Mouse (Mus musculus): ENCODE data around the gene Dcaf4.

Dcaf4 gene

DNA sequence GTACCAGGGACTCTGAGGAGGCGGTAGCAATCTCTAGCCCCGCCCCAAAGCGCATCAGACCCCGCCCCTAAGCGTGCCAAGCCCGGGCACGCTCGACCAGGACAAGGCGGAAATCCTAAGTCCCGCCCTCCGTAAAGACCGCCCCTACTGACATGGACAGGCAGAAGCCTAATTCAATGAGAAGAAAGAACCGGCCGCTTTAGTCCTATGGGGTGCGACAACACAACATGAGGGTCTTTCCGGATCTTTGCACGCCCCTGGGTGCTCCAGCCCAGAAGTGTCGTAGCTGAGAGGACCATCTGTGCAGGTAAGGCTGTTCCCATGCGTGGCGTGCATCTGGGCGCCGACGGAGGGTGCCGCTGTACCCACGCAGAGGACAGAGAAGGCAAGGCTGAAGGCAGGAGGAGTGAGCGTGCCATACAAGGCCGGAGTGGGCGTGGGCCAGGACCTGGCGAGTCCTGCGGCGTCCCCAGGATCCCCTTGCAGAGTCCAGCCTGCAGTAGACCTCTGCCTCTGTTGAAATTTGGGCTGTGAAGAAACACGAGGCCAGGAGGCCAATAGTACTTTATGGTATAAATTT lies at the start of gene Dcaf4:
Gene Dcaf4 (plus strand): TSS at position 156 of the 580 bp plus-strand sequence.
- peak; percentile 98 for DNase-seq

DNA sequence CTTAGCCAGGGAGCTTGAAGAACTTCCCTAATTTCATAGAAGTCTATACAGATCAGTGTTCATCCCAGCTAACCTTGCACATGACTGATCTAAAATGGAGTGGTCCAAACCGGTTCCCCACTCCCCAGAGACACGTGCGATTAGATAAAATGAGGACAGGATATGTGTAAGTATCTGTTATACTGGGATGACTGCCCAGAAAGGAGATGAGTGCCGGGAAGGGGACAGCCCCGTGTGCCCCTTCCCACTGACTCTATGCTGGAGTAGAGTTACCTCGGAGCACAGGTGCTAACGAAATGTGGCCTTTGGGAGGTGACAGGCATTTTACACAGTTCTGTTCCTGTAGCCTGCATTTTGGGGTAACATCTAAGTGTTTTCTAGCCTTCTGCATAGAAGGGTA lies 48.5 kb upstream of the Dcaf4 start:
- DNase-seq: no peak

DNA sequence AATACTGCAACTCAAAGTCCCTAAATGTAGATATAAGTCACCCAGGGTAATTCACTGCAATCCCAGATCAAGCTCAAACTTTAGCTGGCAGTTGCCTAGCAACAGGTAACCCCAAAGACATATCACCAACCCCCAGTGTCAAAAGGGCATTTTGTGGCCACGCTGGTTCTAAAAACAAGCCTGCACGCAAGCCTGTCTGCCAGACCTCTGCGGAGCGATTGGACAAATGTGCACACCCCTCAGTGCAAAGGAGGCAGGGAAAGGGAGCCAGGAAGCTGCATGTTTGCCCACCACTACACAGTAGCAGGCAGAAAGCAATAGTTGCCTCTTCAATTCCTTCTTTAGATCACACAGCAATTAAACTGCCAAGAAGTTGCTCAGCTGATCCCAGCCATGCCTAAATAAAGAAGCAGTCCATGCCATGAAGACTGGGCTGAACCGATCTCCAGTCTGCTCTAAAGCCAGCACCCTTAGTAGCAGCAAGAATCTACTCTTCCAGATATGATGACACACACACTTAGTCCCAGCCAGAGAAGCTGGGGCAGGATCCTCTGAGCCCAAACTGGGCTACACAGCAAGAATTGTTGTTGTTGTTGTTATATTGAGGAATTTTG lies 46.2 kb upstream of the Dcaf4 start:
- no peak for DNase-seq

DNA sequence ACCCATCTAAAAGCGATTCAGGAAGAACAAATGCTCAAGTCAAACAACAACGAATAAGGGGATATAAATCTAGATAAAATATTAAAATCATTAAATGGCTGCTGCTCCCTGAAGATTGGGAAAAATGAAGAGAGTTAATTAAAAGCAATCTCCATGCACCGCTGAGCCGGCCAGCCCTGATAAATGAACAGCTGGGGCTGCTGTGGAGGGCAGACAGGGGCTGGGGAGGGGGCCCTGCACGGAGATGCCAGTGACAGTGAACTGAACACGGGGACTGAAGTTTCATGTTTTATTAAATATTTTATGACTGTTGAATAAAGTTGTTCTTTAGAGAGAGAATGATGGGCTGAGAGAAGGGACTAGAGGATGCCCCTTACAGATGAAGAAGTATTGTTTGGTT lies 44.8 kb upstream of the Dcaf4 start:
- DNase-seq: no peak

DNA sequence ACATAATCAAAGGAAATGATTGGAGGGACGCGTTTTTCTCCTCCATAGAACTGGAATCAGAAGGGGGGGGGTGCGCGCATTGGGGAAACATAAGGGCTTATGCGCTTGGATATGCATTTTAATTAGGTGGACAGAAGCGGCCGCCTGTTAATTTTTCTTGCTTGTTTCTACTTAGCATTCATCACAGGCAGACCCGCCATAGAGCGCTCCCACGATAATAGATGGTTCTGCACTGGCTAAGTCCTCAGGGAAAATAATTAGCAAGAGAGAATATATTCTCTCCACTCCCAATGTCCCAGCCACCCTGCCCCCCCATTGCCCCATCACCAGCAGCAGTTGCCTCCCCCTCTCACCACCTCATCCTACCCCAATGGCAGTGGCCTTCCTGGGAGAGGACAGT lies 44.0 kb upstream of the Dcaf4 start:
- DNase-seq: peak; percentile 24

DNA sequence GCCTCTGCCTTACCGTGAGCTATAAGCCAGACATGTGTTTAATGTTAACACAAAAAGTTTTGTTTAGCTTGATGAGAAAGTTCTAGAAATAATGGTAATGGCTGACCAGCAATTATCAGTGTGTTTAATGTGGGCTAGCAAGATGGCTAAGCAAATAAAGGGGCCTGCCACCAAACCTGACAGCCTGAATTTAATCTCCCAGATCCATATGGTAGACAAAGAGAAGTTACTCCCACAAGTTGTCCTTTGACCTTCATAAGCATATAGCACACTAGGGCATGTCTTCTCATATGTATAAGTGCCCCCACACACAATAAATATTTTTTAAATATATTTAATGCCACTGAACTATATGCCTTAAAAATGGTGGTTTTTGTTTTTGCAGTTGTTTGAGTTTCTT lies 41.1 kb upstream of the Dcaf4 start:
- no peak for DNase-seq

DNA sequence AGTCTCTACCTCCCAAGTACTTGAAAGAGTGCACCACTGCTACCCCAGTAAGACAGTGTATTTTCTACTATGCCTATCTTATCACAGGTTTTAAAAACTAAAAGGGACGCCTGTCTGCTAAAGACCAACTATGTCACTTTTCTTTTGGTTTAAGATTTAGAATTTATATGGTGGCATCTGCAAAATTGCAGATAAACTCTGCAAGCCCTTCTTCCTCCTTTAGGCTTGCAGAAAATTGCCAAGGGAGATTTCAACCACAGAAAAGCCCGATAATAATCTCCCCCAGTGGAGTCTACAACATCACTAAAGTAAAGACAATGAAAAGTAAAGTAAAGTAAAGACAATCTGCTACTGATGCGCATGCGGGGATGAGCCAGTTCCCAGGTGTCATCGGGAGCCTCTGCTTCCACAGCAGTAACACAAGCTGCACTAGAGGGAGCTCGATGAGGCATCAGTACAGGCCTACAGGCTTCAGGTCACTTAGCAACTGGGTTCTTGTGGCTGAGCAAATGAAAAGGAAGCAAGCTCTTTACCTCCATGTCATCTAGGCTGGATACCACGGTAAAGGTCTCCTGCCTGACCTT lies 40.4 kb upstream of the Dcaf4 start:
- no peak for DNase-seq

DNA sequence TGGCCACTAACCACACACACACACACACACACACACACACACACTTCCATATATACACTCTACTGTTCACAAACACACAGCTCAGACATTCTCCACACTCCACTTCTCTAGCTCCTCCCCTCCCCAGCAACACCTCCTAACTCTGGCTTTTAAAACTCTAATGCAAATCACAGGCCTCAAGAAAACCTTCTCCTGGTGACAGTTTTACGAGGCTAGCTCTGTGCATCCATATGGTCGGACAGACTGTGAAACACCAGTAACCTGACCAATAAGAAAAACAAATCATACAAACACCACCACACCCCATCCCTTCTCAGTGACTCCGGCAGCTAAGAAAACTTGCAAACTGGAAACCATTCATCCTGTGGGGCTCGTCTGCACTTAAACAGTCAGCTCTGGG lies 38.8 kb upstream of the Dcaf4 start:
- DNase-seq: no peak

DNA sequence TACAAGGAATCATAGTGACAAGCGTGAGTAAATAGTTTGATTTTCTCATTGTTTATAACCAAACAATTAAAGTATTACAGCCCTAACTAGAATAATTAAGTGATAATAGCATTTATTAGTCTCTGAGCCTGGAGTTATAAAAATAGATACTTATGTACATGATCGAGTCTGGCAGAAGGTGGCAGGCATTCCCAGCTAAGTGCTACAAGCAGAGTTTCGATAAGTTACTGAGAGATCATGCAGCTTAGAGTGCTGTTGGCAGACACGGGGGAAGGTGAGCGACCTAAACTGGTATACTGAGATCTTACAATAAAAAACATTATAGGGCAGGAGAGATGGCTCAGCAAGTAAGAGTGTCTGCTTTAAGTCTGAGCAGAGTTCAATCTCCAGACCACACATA lies 36.6 kb upstream of the Dcaf4 start:
- no peak for DNase-seq

DNA sequence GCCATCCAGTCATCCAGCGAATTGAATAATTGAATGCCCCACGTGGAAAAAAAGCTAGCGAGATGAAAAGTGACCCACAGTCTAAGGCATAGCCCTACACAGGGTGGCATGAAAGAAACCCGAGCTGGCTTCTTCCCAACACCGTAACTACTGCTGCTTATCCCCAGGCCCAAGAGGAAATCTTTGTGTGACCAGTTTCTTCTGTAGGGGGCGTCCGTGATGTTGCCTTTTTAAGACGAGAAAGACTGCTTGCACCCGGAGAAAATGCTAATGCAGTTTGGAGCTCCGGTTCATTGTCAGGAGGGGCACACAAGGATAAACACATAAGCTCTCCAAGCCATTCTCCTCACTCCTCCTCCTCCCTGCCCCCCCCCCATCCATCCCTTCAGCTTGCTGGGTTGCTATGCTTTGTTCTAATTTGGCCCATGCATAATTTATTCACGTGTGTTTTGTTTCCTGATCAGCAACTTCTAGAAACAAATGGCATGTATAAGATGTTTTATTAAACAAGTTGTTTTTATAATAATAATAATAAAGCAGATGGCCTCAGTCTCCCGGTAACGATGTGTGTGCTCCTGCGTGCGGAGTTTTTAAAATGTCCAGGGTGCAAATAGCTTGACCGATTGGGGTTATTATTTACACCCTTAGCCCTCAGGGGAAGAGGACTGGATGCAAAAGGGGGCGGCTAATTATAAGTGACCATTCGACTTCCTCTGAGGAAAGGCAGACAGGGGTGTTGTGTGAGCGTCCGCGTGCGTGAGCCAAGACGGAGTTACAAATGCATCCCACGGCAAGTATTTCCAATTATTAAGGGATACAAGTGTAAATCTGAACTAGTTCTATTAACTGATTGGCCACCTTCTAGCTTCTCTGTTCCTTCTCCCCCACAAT lies 35.2 kb upstream of the Dcaf4 start:
- peak; percentile 70 for DNase-seq

DNA sequence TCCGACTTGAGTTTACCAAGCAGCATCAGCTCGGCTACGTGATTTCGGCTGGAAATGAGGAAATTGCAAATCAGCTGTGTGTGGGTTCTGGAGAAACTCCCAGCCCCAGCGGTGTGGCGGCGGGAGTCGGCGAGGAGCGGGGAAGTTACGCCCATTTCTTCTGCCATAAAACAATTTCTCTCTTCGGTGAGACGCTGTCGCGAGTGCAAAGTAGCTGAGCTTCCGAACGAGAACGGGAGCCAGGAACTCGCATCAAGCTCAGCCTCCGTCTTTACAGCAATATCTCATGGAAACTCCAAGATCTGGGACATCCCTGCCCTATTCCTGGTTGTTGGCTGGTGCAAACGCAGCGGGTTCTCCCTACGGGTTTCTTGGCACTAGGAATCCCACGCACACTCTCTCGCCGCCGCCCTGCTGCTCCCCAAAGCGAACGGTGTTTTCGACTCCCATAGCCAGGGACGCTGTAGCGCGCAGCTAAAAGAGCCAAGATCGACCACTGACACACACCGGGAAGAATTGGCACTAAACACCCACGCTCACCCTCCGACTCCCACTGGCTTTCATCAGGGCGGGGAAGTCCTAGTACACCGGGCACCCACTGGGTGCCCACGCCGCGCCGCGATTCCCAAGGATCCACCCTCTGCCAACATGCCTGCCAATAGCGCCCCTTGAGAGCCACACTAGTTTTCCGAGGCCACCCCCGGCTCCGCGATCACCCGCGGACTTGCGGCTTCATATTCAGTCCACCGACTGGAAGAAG lies 34.2 kb upstream of the Dcaf4 start:
- DNase-seq: peak; percentile 61

DNA sequence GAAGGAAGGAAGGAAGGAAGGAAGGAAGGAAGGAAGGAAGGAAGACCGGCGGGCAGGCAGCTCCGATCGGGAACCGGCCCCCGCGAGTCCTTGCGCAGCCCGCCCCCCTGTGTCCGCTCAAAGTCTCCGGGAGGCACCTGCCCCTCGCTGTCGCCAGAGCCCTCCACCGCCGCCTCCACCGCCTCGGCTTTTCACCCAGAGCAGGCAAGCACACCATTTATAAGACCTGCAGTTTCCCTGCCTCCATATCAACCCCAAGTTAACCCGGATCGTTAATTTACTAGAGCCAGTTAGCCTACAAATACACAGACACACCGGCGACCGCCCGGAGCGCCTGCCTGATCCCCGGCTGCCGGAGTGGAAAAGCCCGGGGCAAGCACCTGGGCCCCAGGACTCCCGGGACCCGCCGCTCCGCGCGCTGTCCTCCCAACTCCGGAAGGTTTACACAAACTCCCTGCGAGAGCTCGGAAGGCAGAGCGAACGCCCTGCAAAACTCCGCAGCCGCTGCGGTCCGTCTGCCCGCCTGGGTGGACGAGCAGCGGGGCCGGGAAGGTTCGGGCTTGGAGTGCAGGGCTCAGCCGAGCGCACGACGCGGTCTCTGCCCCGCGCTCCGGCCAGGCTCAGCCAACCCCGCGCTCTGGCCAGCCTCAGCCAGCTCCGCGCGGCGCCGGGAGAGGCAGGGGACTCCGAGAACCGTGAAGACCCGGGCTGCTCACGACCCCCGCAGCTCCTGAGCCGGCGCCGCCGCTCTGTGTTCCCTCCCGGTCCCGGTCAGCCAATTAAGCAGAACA lies 33.4 kb upstream of the Dcaf4 start:
- DNase-seq: peak; percentile 74

DNA sequence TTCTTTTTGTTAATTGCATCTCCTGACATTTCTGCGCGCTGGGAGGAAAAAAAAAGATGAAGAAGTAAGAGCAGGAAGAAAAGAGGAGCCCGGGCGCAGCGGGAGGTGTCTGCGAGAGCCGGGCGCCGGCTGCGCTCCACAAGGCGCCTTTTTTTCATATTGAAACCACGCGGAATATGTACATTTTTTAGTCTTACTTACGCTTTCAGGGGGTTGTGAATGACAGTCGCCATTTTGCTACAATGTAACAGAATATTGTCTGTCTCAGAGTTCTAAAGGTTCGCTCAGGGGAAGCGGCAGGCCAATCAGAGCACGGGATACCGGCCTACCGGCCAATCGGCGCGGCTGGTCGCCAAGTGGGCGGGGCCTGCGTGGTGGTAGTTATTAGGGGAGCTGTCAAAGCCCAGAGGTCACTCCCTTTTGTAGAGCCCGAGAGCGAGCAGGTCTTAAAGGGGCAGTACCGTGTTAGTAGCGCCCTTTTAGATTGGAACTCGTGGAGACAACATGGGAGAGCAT lies 32.7 kb upstream of the Dcaf4 start, which contains the start of gene Dpf3:
Gene Dpf3 (minus strand): TSS at position 241 of the 516 bp plus-strand sequence.
- DNase-seq: peak; percentile 98

DNA sequence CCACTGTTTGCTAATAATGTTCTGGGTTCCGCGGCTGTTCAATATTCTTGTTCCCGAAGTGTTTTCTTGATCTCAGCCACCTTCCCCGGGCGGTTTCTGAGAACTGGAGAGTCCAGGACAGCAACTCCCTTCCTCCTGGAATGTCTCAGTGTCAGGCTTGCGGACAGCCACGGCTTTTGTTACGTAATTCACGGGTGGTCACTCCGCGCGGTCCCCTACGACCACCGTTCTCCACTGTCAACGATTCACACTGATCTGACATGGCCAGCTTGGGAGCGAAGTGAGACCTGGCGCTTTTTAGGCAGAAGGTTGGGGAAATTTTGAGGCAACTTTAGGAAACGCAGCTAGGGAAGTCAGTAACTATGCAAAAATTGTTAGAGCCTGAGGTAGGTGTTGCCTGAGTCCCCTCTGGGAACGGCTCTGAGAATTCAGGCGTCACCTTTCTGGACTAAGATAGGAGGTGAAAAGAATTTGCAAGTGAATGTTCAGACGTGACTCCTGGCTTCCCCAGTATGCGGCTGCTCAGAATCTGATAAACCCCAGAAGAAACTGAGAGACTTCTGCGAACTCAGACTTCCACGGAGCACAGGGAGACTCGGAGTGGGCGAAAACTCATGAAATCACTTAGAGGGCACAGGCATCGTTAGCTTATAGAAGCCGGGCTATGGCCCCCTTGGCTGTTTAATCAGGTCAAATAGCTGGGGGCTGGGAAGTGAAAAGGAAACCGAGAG lies 31.9 kb upstream of the Dcaf4 start:
- peak; percentile 57 for DNase-seq

DNA sequence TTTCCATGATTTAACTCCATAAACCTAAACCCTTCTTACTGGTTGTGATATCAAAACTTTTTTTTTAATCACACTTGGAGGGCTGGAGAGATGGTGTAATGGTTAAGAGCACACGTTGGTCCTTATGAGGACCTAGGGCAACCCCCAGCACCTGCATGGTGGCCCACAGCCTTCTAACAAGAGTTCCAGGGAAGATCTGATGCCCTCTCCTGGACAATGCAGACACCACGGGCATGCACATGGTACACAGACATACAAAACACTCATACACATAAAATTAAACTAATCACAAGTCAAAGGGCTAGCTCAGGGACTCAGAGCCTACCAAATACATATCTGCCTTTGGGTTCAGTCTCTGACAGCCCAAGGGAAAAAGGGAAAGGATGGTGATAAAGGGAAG lies 30.5 kb upstream of the Dcaf4 start:
- no peak for DNase-seq

DNA sequence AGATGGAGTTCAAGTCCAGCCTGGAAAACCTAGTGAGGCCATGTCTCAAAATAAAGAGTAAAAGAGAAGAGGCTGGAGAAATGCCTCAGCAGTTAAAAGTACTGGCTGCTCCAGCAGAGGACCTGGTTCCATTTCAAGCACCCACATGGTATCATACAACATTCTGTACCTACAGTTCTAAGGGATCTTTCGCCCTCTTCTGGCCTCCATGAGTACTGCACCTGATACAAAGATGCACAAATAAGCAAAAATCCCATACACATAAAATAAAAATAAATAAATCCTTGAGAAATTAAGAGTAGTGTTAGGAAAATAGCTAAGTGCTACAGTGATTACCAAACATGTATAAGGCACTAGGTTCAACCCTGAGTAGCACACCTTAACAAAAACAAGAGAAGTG lies 28.7 kb upstream of the Dcaf4 start:
- no peak for DNase-seq

DNA sequence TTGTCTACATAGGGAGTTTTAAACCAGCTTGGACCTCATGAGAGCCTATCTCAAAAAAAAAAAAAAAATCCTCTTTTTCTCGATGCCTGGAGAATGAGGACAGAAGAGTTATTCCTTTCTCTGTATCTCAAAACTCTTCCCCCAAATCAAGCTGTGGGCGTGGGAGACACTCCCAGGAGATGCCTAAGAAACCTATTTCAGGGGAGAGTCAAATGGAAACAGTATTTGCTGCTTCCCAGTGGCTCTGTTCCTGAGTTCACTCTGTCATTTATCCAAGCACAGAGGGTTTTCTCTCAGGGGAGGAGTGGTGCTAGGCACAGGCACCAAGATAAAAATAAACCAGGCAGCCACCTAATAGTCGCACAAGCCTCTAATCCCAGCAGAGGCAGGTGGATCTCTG lies 27.5 kb upstream of the Dcaf4 start:
- no peak for DNase-seq

DNA sequence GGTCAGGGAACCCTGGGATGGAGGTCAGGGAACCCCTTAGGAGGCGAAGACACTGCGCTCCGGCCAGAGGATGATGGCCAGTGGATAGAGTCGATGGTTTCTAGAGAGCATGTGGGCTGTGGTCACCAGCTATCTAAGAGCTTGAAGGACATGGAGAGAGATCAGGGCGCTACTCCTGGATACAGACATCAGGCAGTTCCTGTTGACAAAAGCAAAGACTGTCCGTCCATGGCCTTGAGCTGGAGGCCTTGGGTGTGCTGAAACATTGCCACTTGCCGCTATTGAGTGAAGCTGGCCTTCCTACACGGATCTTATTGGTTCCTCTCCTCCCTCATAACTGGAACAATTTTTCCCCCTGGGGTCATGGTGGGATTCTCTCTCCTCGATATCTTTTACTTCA lies 26.1 kb upstream of the Dcaf4 start:
- DNase-seq: no peak

DNA sequence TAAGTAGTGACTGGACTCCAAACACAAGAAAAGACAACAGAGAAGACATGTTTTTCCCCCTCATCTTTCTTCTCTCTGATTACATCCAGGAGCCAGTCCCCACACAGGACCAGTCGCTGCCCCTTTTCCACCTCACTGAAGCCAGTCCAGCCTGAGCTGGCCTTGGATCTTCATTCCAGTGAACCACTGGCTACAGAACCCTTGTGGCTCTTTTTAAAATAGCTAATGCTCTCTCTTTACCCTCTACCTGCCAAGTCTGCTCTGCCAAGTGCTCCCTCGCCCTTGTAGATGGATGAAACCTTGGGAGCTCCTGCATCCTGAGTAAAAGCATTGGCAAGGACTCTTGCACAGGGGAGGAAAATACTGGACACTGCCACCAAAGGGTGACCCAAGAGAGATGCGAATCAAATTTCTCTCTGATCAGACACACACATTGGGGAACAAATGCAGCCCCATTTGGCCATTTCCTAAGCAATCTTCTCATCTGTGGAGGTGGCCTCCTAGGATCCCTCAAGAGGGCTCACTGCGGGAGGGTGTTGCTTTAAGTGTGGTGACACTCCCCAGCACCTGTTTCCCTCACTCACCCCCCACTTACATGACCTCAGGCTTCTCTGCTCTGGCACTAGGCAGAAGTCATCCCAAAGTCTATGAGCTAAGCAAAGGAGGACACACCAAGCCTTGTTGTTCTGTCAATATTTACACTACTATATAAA lies 24.9 kb upstream of the Dcaf4 start:
- no peak for DNase-seq

DNA sequence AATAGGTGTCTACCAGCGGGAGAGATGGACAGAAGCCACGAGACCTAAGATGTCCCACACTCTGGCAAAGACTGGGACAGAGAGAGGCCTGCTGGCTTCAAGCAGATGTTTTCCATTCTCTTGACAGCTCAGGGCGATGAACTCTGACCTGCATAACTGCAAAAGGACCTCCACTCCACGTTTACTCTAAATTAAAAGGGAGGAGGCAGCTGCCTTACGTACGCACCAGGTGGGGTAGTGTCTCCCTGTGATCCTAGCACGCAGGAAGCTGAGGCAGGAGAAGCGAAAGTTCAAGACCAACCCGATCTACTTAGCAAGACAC lies 24.3 kb upstream of the Dcaf4 start:
- no peak for DNase-seq

DNA sequence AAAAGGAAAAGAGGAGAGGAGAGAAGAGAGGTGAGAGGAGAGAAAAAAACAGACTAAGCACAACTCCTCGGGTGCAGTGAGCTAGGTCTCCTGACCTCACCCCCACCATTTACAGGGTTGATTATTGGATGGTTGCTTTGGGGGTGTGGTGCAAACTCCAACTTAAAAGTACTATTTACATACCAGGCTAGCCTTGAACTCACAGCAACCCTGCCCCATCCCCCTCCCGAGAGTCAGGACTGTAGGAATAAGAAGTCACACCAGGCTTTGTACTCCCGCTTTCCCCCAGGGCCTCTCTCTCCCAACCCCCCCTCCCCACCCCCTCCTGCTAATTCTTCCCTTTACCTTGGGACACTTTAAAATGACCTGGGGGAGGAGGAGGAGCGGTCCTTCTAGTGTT lies 23.9 kb upstream of the Dcaf4 start:
- DNase-seq: no peak
